Mouse (Mus musculus) heart, postnatal 0 days (tissue): ENCODE measurements around the gene Ccdc187. TPM values are rescaled to one million over a fixed set of nuclear protein-coding genes. Genes with fewer than 3 reads are reported as not detected.

ENCODE experiments used
- ATAC-seq: fragments of 200-750 bp; cut with Nextera tagmentation; 2 replicates; pipeline ENCODE4 v1.8.0; 2017; ENCODE audit warnings: low read depth, moderate number of reproducible peaks, moderate library complexity; ENCODE audit not compliant: insufficient read depth
- DNase-seq: peaks from one replicate; pipeline ENCODE4 v3.0.0-alpha.2; 2016; ENCODE audit warnings: low spot score
- H3K27ac ChIP-seq: fragments of 300-500 bp; sonication (generic); 2 replicates; pipeline ENCODE4 v1.5.1; 2014; ENCODE audit warnings: low read depth, mild to moderate bottlenecking
- H3K27me3 ChIP-seq: fragments of 300-500 bp; sonication (generic); 2 replicates; pipeline ENCODE4 v1.6.1; 2014; ENCODE audit warnings: low read length, mixed read lengths; ENCODE audit not compliant: control insufficient read depth, insufficient read depth
- H3K36me3 ChIP-seq: fragments of 300-500 bp; sonication (generic); replicated peaks from 2 replicates; pipeline ENCODE4 v1.6.1; 2014; ENCODE audit warnings: low read length, mixed read lengths; ENCODE audit not compliant: control insufficient read depth, insufficient read depth
- H3K4me1 ChIP-seq: fragments of 300-500 bp; sonication (generic); 2 replicates; pipeline ENCODE4 v1.6.1; 2014; ENCODE audit warnings: antibody characterized with exemption; ENCODE audit not compliant: control insufficient read depth, insufficient read depth
- H3K4me2 ChIP-seq: fragments of 300-500 bp; sonication (generic); 2 replicates; pipeline ENCODE4 v1.6.1; 2014; ENCODE audit warnings: low read depth, mild to moderate bottlenecking, low read length, moderate library complexity
- H3K4me3 ChIP-seq: fragments of 300-500 bp; sonication (generic); 2 replicates; pipeline ENCODE4 v1.5.1; 2014; ENCODE audit warnings: low read depth, low read length
- H3K9ac ChIP-seq: fragments of 300-500 bp; sonication (generic); replicated peaks from 2 replicates; pipeline ENCODE4 v1.6.1; 2014; ENCODE audit warnings: low read depth, low read length, mixed read lengths
- H3K9me3 ChIP-seq: fragments of 300-500 bp; sonication (generic); replicated peaks from 2 replicates; pipeline ENCODE4 v1.6.1; 2016; ENCODE audit warnings: low read length; ENCODE audit not compliant: control insufficient read depth
- CTCF ChIP-seq: IDR thresholded peaks from 2 replicates; pipeline ENCODE4 v1.5.1; 2016; ENCODE audit warnings: antibody characterized with exemption, control low read depth, low read depth
- EP300 ChIP-seq: IDR thresholded peaks from 2 replicates; pipeline ENCODE4 v1.6.1; 2016; ENCODE audit warnings: antibody characterized with exemption, low read depth
- WGBS: fragments of 180-500 bp; shearing (Covaris S2); extraction: QIAGEN DNeasy Blood & Tissue Kit; methylation state at CpG from one replicate; pipeline ENCODE4 v1.1.7; 2014; 5-methylcytosine and 5-hydroxymethylcytosine counted together
- polyA plus RNA-seq: library from polyadenylated mRNA; unstranded; fragments of >200 nt; fragmentation: Nextera tagmentation; extraction: Ambion mirVana; gene quantifications from 2 replicates; pipeline ENCODE4 v1.2.1, GENCODE M21; 2015
- total RNA-seq: library from RNA; depleted of rRNA; stranded (reverse); fragments of >200 nt; gene quantifications from 2 replicates; pipeline ENCODE4 v1.2.3, GENCODE M21; 2014; ENCODE audit warnings: low replicate concordance

Gene Ccdc187
- total and polyA plus RNA-seq, 2 experiments from 2014 or later = 0.04 to 0.61 TPM

DNA sequence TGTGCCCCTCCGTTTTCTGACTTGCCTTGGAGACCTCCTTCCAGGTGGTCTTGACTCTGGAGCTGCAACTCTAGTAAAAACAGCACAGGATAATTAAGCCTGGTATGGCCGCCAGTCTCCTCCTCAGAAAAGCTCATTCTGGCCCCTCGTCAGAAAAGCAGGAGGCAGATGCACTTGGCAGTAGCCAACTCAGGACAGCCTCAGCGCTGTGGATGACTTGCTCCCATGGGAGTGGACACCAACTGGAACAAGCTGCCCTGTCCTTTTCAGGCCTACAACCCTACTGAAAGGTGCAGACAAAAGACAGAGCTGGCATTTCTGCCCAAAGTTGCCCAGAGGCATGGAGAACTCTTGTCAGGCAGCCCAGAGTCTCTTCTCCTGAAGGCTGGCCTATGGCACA is 39.5 kb downstream of the Ccdc187 start:
- 74% methylated on average over 4 of the region's 4 CpGs for WGBS
- Histone ChIP-seq H3K4me2 (no peak overlapping the region), H3K27ac (no peak overlapping the region), H3K4me3 (no peak overlapping the region), H3K9me3 (no peaks in the 10 kb centered on the region), H3K9ac (no peak overlapping the region), H3K36me3 (no peaks in the 10 kb centered on the region), H3K27me3 (0 out of 2 replicates have a peak, but pooled peaks cover 6% of the 10 kb centered on the region), H3K4me1 (no peaks in the 10 kb centered on the region)
- ATAC-seq = no peak
- TF ChIP-seq EP300 = no peak
- TF ChIP-seq CTCF = no peak
- DNase-seq = no peak

DNA sequence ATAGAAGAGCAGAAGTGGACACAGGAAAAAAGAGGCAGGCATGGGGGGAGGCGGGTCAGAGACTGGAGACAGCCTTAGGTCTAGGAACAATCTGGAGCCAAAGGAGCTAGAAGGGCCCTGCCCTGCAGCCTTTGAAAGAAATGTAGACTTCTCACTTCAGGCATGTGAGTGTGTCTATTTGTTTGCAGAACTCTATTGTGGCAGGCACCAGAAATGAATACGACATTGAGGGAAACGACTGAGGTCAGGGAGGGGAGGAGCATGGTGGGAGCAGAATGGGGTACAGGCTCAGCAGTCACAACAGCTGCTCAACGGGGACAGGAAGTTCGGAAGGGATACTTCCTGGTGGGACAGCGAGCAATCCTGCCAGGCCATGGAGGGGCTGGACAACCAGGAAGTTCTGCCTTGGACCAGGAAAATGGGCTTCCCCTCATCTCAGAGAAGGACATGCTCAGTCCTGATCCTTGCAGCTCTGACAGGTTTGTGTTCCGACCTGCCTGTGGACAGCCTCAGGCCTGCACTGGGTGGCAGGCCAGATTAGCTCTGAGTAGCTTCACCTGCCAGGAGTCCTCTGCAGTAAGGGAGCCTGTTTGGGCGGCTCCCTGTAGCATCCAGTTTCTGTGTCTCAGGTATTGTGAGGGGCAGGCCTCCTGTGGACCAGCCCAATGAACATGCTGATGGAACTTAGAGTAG is 41.7 kb downstream of the Ccdc187 start:
- Histone ChIP-seq H3K36me3 (no peaks in the 10 kb centered on the region), H3K27ac (no peak overlapping the region), H3K9me3 (no peaks in the 10 kb centered on the region), H3K27me3 (0 out of 2 replicates have a peak, but pooled peaks cover 6% of the 10 kb centered on the region), H3K9ac (no peak overlapping the region), H3K4me2 (no peak overlapping the region), H3K4me3 (no peak overlapping the region), H3K4me1 (no peaks in the 10 kb centered on the region)
- ATAC-seq (no peak), DNase-seq (no peak)
- 55% methylated on average over 8 of the region's 8 CpGs for WGBS
- TF ChIP-seq EP300 (no peak), CTCF (no peak)

DNA sequence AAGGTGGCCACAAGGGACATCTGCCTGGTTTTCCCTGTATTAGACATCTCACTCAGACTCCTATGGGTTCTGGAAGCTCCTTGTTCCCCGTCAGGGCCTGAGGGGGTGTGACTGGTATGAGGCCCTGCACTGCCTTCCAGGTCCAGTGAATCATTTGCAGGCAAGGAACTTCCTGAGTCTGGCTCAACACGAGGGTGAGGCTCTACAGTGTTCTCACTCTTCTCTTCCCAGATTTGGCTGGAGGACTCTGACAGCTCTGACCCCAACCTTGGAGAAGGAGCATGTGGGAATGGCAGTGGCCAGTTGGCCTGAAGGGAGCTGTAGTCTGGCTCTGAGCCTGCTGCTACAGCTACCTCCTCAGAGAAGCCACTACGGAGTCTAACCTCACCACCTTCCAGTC is 46.8 kb downstream of the Ccdc187 start:
- TF ChIP-seq EP300 (no peak), CTCF (no peak)
- Histone ChIP-seq H3K36me3 (no peaks in the 10 kb centered on the region), H3K27ac (no peak overlapping the region), H3K9me3 (no peaks in the 10 kb centered on the region), H3K4me3 (no peak overlapping the region), H3K4me1 (no peaks in the 10 kb centered on the region), H3K9ac (no peak overlapping the region), H3K27me3 (0 out of 2 replicates have a peak, but pooled peaks cover 3% of the 10 kb centered on the region), H3K4me2 (no peak overlapping the region)
- 38% methylated on average over 3 of the region's 3 CpGs for WGBS
- DNase-seq = no peak
- ATAC-seq = no peak

DNA sequence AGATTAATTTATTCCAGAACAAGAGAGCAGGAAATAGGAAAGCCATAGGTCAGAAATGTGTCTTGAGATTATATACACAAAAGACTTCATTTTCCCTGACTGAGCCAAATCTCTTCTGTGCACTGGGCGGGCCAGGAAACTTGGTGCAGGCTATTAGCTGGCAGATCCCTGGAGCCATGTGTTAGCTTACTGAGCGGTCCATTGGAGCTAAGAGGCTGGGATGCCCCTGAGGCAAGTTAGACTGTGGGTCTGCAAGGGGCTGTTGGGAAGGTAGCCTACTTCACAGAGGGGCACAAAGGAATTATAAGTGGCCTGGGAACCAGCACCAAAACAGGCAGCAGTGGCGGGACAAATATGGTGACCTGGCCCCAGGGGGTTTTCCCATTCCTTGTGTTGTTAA is 53.5 kb downstream of the Ccdc187 start:
- Histone ChIP-seq H3K27ac (no peak overlapping the region), H3K4me1 (peaks cover 6% of the 10 kb centered on the region; the same call in 1 of the 2 replicates), H3K9me3 (no peaks in the 10 kb centered on the region), H3K9ac (no peak overlapping the region), H3K36me3 (no peaks in the 10 kb centered on the region), H3K4me2 (no peak overlapping the region), H3K4me3 (no peak overlapping the region), H3K27me3 (no peaks in the 10 kb centered on the region)
- DNase-seq = no peak
- ATAC-seq = no peak
- TF ChIP-seq CTCF (no peak), EP300 (no peak)
- WGBS = 63% methylated on average over 3 of the region's 3 CpGs

DNA sequence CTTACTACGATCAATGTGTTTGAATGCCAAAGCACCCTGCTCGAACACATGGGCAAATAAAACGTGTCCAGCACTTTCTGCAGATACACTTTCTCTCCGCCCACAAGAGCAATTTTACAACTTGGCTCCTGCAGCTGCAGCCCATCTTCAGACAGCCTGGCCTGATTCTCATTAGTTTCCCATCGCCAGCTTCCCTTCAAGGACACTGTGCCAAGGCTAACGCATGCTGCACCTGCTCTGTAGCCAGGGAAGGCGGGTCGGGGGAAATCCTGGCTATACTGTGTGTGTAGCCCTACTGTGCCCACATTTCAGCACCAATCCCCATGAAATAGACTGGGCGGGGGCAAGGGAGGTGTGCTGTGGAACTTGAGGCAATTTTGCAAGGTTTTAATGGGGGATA is 54.0 kb downstream of the Ccdc187 start:
- no peak for ATAC-seq
- Histone ChIP-seq H3K4me2 (no peak overlapping the region), H3K4me1 (peaks cover 6% of the 10 kb centered on the region; the same call in 1 of the 2 replicates), H3K27me3 (no peaks in the 10 kb centered on the region), H3K27ac (no peak overlapping the region), H3K4me3 (no peak overlapping the region), H3K9me3 (no peaks in the 10 kb centered on the region), H3K9ac (no peak overlapping the region), H3K36me3 (no peaks in the 10 kb centered on the region)
- no peak for TF ChIP-seq CTCF
- no peak for TF ChIP-seq EP300
- 56% methylated on average over 9 of the region's 9 CpGs for WGBS
- no peak for DNase-seq
